Mouse (Mus musculus) stomach, embryonic 15.5 days (tissue): Measurements from ENCODE around the gene Dact3. TPM values are rescaled to one million over a fixed set of nuclear protein-coding genes. Genes with fewer than 3 reads are reported as not detected.

Source experiments
- ATAC-seq: fragments of 200-750 bp; cut with Nextera tagmentation; 2 replicates; pipeline ENCODE4 v1.8.0; 2017; ENCODE audit warnings: low read depth, moderate number of reproducible peaks, moderate TSS enrichment; ENCODE audit not compliant: insufficient read depth, low FRiP score
- H3K27ac ChIP-seq: fragments of 300-500 bp; sonication (generic); 2 replicates; pipeline ENCODE4 v1.5.1; 2015; ENCODE audit warnings: mild to moderate bottlenecking, inconsistent platforms
- H3K27me3 ChIP-seq: fragments of 300-500 bp; sonication (generic); replicated peaks from 2 replicates; pipeline ENCODE4 v1.6.1; 2015; ENCODE audit warnings: inconsistent platforms
- H3K36me3 ChIP-seq: fragments of 300-500 bp; sonication (generic); 2 replicates; pipeline ENCODE4 v1.6.1; 2015; ENCODE audit warnings: inconsistent platforms
- H3K4me1 ChIP-seq: fragments of 300-500 bp; sonication (generic); 2 replicates; pipeline ENCODE4 v1.6.1; 2015; ENCODE audit warnings: inconsistent platforms
- H3K4me2 ChIP-seq: fragments of 300-500 bp; sonication (generic); 2 replicates; pipeline ENCODE4 v1.6.1; 2015; ENCODE audit warnings: mild to moderate bottlenecking, inconsistent platforms
- H3K4me3 ChIP-seq: fragments of 300-500 bp; sonication (generic); replicated peaks from 2 replicates; pipeline ENCODE4 v1.5.1; 2015; ENCODE audit warnings: inconsistent platforms
- H3K9ac ChIP-seq: fragments of 300-500 bp; sonication (generic); 2 replicates; pipeline ENCODE4 v1.6.1; 2015; ENCODE audit warnings: inconsistent platforms
- H3K9me3 ChIP-seq: fragments of 300-500 bp; sonication (generic); 2 replicates; pipeline ENCODE4 v1.6.1; 2016; ENCODE audit warnings: inconsistent platforms
- WGBS: fragments of 180-500 bp; shearing (Covaris S2); methylation state at CpG from one replicate; pipeline ENCODE4 v1.1.7; 2015; 5-methylcytosine and 5-hydroxymethylcytosine counted together
- polyA plus RNA-seq: library from polyadenylated mRNA; unstranded; fragments of >200 nt; fragmentation: Nextera tagmentation; extraction: Ambion mirVana; gene quantifications from 2 replicates; pipeline ENCODE4 v1.2.1, GENCODE M21; 2015

Dact3 gene
- polyA plus RNA-seq, 1 experiment from 2014 or later, result 4.6 TPM

DNA sequence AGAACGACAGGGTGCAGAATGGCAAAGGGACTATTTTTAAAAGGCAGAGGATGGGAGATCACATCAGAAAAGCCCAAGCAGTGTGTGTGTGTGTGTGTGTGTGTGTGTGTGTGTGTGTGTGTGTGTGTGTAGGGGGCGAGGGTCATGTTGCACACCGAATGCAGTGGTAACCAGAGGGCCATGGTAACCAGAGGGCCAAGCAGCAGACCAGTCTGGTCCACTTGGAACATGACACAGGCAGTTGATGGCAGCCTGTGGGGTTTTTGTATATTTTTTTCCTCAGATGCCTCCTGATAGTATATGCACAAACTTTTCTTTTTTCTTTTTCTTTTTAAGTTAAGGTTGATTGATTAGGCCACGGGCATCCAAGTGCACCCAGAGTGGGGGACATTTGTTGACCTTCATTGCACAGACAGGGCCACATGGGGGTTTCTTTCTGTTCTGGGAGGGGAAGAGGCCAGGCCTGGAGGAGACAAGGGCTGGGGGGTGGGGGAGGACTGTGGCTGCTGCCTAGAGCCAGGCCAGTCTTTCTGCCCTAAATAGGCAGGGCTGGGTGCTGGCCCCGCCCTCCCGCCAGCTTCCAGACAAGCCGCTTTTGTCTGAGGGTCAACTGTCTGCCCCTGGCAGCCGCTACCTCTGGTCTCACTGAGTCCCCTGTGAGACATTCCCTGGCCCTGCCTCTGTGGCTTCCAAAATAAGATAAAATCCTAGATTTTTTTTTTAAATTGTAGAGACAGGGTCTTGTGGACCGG, 4.9 kb downstream of the Dact3 start:
- Histone ChIP-seq H3K27me3 (peaks cover under 1% of the 10 kb centered on the region; the same call in 1 of the 2 replicates), H3K36me3 (peaks cover 12% of the 10 kb centered on the region), H3K9me3 (no peaks in the 10 kb centered on the region), H3K4me3 (no peak overlapping the region), H3K4me1 (peaks cover 21% of the 10 kb centered on the region), H3K9ac (no peak overlapping the region), H3K27ac (peak overlapping the region; percentile 67; the same call in 1 of the 2 replicates), H3K4me2 (0 out of 2 replicates have a peak overlapping the region, but pooled peaks have one; percentile 9)
- peak; percentile 28; the same call in 1 of the 2 replicates for ATAC-seq
- 37% methylated on average over 8 of the region's 9 CpGs for WGBS

DNA sequence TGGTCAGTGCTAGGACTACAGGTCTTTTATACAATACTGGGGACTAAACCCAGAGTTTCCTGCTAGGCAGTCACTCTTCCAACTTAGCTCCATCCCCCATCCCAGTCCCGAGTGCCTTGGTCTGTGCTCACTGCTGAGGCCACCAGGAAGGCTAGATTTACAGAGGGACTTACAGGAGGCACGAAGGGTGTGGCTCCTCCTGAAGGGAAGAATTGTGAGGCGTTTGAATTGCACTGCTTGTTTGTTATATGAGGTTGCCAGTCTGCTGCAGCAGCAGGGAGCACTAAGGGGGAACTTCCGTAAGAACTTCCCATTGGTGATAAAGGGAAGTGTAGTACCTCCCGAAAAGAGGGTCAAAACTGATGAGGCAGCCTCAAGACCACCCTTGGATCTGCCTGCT, 5.5 kb downstream of the Dact3 start:
- Histone ChIP-seq H3K27me3 (peaks cover 7% of the 10 kb centered on the region; the same call in 1 of the 2 replicates), H3K9ac (no peak overlapping the region), H3K9me3 (0 out of 2 replicates have a peak, but pooled peaks cover 2% of the 10 kb centered on the region), H3K4me3 (no peak overlapping the region), H3K4me1 (peaks cover 21% of the 10 kb centered on the region), H3K4me2 (0 out of 2 replicates have a peak overlapping the region, but pooled peaks have one; percentile 9), H3K36me3 (peaks cover 19% of the 10 kb centered on the region), H3K27ac (peak overlapping the region; percentile 67)
- WGBS, result 30% methylated on average over 5 of the region's 5 CpGs
- ATAC-seq, result no peak

DNA sequence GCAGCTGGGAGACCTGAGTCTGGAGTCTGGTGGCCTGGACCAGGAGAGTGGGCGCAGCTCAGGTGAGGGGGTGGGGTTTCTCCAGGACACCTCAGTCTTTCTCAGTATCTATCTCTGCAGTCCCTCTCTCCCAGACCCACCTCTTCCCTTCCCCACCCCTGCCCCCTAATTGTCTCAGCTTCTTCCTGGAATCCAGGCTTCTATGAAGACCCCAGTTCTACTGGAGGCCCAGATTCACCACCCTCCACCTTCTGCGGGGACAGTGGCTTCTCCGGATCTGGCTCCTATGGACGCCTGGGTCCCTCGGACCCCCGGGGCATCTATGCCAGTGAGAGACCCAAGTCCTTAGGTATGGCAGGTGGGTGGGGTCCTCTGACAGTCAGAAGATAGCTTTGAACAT, 8.0 kb downstream of the Dact3 start:
- Histone ChIP-seq H3K4me3 (no peak overlapping the region), H3K27ac (no peak overlapping the region), H3K4me1 (peaks cover 14% of the 10 kb centered on the region), H3K27me3 (peaks cover 16% of the 10 kb centered on the region; the same call in 1 of the 2 replicates), H3K9ac (no peak overlapping the region), H3K9me3 (0 out of 2 replicates have a peak, but pooled peaks cover 9% of the 10 kb centered on the region), H3K36me3 (peaks cover 37% of the 10 kb centered on the region), H3K4me2 (no peak overlapping the region)
- 92% methylated on average over 6 of the region's 6 CpGs for WGBS
- ATAC-seq, result no peak

DNA sequence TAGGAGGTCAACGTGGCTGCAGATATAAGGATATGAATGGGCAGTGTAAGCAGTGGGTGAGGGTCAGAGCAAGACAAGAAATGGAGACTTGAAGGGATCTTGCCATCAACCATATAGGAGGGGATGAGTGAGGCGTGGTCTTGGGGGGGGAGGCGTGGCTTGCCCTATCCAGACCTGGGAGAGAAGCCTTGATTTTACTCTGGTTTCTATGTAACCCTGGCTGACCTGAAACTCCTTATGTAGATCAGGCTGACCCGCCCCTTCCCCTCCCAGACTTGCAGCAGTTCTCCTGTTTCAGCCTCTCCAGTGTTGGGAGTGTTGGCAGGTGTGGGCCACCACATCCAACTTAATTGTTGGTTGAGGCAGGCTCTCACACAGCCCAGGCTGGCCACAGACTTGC, 9.2 kb downstream of the Dact3 start:
- Histone ChIP-seq H3K27ac (no peak overlapping the region), H3K36me3 (peaks cover 37% of the 10 kb centered on the region), H3K4me2 (no peak overlapping the region), H3K4me3 (no peak overlapping the region), H3K9me3 (0 out of 2 replicates have a peak, but pooled peaks cover 9% of the 10 kb centered on the region), H3K9ac (no peak overlapping the region), H3K27me3 (peaks cover 16% of the 10 kb centered on the region; the same call in 1 of the 2 replicates), H3K4me1 (peaks cover 14% of the 10 kb centered on the region)
- ATAC-seq, result no peak
- WGBS, result 80% methylated on average over 4 of the region's 4 CpGs

DNA sequence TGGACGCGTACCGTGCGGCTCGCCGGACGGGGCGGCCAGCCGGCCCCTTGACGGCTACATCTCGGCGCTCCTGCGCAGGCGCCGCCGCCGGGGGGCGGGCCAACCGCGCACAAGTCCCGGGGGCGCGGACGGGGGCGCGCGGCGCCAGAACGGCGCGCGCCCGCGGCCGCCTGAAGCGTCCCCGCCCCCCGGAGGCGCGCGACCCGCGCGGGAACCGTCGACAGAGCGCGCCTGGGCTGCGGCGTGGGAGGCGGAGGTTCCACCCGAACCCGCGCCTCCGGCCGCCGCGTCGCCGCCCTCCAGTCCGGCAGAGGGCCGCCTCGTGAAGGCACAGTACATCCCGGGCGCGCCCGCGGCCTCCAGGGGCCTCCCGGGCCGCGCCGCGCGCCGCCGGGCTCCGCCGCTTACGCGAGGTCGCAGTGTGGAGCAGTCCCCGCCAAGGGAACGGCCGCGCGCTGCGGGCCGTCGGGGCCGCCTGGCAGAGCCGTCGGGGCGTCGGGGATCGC, 10.2 kb downstream of the Dact3 start:
- Histone ChIP-seq H3K4me2 (peak overlapping the region; percentile 41), H3K9me3 (0 out of 2 replicates have a peak, but pooled peaks cover 9% of the 10 kb centered on the region), H3K36me3 (peaks cover 37% of the 10 kb centered on the region), H3K4me3 (peak overlapping the region; percentile 30), H3K9ac (no peak overlapping the region), H3K4me1 (peaks cover 9% of the 10 kb centered on the region), H3K27me3 (peaks cover 16% of the 10 kb centered on the region; the same call in 1 of the 2 replicates), H3K27ac (no peak overlapping the region)
- WGBS, result 30% methylated on average over 86 of the region's 95 CpGs
- no peak for ATAC-seq

DNA sequence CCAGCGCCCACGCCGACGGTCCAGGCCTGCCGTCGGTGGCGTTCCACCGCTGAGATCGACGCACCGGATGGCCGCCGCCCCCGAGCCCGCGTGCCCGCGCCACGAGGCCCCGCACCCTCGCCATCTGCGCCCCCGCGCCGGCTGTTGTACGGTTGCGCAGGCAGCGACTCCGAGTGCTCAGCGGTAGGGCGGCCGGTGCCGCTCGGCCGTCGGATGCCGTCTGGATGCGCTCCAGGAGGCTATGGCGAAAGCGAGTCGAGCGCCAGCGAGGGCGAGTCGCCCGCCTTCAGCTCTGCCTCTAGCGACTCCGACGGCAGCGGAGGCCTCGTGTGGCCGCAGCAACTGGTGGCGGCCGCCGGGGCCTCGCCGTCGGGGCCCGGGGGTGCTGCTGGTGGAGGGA, 10.8 kb downstream of the Dact3 start:
- Histone ChIP-seq H3K4me3 (peak overlapping the region; percentile 1; the same call in 1 of the 2 replicates), H3K27ac (no peak overlapping the region), H3K36me3 (peaks cover 37% of the 10 kb centered on the region), H3K27me3 (peaks cover 16% of the 10 kb centered on the region; the same call in 1 of the 2 replicates), H3K9me3 (0 out of 2 replicates have a peak, but pooled peaks cover 9% of the 10 kb centered on the region), H3K9ac (no peak overlapping the region), H3K4me2 (no peak overlapping the region; the same call in 1 of the 2 replicates), H3K4me1 (peaks cover 5% of the 10 kb centered on the region; the same call in 1 of the 2 replicates)
- WGBS, result 52% methylated on average over 59 of the region's 59 CpGs
- no peak for ATAC-seq

DNA sequence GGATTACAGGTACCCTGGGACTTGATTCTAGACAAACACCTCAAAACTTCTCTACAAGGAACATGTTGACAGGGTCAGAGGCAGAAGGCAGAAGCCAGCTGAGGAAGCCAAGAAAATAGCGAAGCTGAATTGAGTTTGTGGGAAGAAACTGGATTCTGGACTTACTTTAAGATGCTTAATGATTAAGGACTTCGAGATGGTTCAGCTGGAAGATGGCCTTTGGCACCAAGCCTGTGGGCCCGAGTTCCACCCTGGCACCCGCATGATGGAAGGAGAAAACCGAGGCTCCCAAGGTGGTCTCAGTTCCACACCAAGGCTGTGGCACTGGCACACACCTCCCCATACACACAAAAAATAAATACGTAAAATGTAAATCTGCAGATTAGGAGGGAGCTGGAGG, 15.4 kb downstream of the Dact3 start:
- Histone ChIP-seq H3K4me2 (peak overlapping the region; percentile 68; the same call in 1 of the 2 replicates), H3K9me3 (0 out of 2 replicates have a peak, but pooled peaks cover 7% of the 10 kb centered on the region), H3K9ac (no peak overlapping the region), H3K27ac (peak overlapping the region; percentile 95), H3K4me1 (peaks cover 24% of the 10 kb centered on the region), H3K4me3 (no peak overlapping the region), H3K27me3 (peaks cover 13% of the 10 kb centered on the region; the same call in 1 of the 2 replicates), H3K36me3 (peaks cover 20% of the 10 kb centered on the region)
- WGBS, result 26% methylated on average over 6 of the region's 6 CpGs
- ATAC-seq, result no peak

DNA sequence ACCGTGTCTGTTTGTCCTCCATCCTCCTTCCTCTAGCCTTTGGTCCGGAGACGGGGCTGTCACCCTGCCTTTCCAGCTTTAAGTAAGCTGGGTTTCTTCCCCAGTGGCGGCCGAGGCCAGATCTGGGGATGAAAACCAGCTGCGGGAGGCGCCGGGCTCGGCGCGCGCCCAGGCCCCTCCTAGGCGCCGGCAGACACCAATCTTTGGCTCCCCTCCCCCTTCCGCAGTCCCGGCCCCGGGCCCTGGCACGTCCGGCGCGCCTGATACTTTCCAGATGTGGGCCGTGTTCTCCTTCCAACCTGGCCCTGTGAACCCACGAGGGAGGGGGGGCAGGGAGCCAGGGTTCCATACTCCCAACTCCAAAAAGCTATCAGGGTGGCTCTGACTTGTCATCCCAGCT, 15.8 kb downstream of the Dact3 start:
- Histone ChIP-seq H3K27me3 (peaks cover 9% of the 10 kb centered on the region; the same call in 1 of the 2 replicates), H3K9ac (no peak overlapping the region), H3K36me3 (peaks cover 16% of the 10 kb centered on the region), H3K4me1 (peaks cover 25% of the 10 kb centered on the region), H3K4me3 (peak overlapping the region; percentile 34; the same call in 1 of the 2 replicates), H3K27ac (peak overlapping the region; percentile 95), H3K9me3 (0 out of 2 replicates have a peak, but pooled peaks cover 3% of the 10 kb centered on the region), H3K4me2 (peak overlapping the region; percentile 68)
- under 1% methylated on average over 23 of the region's 23 CpGs for WGBS
- ATAC-seq, result peak; percentile 70

DNA sequence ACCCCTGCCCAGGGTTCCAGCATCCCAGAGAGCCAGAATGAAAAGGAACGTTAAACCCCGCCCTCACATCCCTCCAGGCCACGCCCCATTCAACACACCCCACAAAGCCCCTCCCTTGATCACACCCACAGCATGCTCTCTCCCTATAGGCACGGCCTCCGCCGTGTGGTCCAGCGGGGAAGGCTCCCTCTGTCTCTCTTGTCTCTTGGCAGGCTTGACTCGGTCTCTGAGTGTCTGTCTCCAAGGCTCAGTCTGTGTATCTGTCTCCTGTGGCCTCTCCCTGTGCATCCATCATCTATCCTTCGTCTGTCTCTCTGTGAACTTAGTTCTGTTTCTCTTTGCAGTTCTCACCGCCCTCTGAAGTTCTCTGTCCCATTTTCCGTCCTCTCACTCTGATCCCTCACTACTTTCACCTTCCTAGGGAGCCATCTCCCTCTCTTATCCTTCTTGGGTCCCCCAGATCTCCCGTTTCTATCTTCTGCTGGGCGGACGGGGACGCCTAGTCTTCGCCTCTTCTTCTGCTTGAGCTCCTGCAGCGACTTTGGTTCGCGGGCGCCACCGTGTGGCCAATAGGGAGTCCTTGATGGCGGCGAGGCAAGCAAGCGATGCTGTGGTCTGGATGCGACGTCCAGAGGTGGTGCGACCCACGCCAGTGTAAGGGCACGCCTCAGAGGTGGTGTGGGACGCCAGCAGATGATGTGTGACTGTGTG, 16.7 kb downstream of the Dact3 start, which contains the start of gene Gng8:
Gene Gng8, plus strand, starts transcription at position 146 of the 711 bp plus-strand sequence.
- peak within 1 kb of the TSS; percentile 34 for H3K4me3 ChIP-seq
- peak within 1 kb of the TSS; percentile 95 for H3K27ac ChIP-seq
- H3K9me3 ChIP-seq, result no peaks in the 10 kb centered on the region
- H3K9ac ChIP-seq, result no peak within 1 kb of the TSS; the same call in 1 of the 2 replicates
- H3K4me2 ChIP-seq, result peak within 1 kb of the TSS; percentile 68
- WGBS, result under 1% methylated on average over 30 of the region's 30 CpGs
- ATAC-seq, result peak; percentile 82
- H3K27me3 ChIP-seq, result 0 out of 2 replicates have a peak, but pooled peaks cover 7% of the 10 kb centered on the region
- H3K4me1 ChIP-seq, result peaks cover 25% of the 10 kb centered on the region
- peaks cover 7% of the 10 kb centered on the region for H3K36me3 ChIP-seq

DNA sequence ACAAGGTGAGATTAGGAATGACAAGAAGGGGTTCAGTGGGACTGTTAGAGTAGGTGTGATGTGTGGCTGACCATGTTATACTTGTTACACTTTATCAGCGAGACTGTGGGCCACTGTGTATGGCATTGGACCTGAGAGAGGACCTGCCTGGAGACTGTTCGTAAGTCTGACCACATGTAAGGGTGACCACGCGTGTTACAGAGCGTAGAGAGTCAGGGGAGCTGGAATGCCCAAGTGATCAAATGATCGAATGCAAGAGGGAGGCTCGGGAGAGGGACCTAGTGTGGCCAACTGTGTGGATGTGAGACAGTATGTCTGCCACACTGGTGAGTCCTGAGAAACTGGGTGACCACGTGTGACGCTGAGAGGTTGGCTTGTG, 17.2 kb downstream of the Dact3 start:
- Histone ChIP-seq H3K9ac (no peak overlapping the region), H3K27me3 (0 out of 2 replicates have a peak, but pooled peaks cover 5% of the 10 kb centered on the region), H3K27ac (0 out of 2 replicates have a peak overlapping the region, but pooled peaks have one; percentile 95), H3K4me3 (peak overlapping the region; percentile 34; the same call in 1 of the 2 replicates), H3K9me3 (no peaks in the 10 kb centered on the region), H3K36me3 (peaks cover 3% of the 10 kb centered on the region; the same call in 1 of the 2 replicates), H3K4me1 (peaks cover 25% of the 10 kb centered on the region), H3K4me2 (peak overlapping the region; percentile 68)
- WGBS, result 37% methylated on average over 9 of the region's 9 CpGs
- no peak for ATAC-seq

DNA sequence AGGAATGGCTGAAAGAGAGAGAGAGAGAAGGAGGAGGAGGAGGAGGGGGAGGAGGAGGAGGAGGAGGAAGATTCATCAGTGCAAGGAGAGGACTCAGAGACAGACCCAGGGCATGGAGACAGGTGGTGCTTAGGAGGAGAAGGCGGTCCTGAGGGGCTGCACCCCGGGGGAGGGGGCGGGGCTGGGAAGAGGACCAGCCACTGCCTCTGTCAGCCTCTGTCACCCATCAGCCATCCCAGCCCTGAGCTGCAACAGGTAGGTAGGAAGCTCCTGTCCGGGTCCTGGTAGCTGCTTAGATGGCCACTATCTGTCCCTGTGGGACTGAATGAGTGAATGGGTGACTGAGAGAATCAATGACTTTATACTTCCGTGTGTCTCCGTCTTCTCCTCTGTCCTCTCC, 18.5 kb downstream of the Dact3 start:
- Histone ChIP-seq H3K36me3 (no peaks in the 10 kb centered on the region), H3K27me3 (0 out of 2 replicates have a peak, but pooled peaks cover 4% of the 10 kb centered on the region), H3K4me1 (peaks cover 25% of the 10 kb centered on the region), H3K4me3 (no peak overlapping the region), H3K4me2 (peak overlapping the region; percentile 17; the same call in 1 of the 2 replicates), H3K9ac (no peak overlapping the region), H3K27ac (no peak overlapping the region), H3K9me3 (no peaks in the 10 kb centered on the region)
- 19% methylated on average over 6 of the region's 6 CpGs for WGBS
- no peak for ATAC-seq
